ENCODE assay signal across 11 mouse cellular contexts in the genomic region with DNA sequence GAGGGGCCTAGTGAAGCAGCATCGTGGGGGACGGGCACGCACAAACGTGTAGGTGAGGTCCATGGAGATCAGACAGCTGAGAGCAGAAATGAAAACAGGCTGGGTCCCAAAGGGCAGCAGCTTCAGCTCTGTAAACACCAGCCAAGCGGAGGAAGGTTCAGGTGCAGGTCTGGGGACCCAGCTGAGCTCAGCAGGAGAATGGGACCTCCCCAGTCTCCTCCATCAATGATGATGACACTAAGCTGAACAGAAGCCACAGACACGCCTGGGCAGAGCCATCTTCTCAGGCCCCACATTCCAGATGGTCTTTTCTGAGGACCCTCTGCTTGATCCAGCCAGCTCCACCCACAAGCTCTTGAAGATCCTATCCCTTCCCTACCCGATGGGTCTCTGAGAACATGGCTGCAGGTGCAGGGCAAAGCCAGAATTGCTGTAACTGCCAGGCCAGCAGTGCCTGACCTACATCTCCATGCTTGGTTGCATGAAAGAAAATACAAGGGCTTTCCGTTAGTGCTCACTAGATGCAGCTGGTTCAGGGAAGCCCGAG. TPM values are rescaled to one million over a fixed set of nuclear protein-coding genes. Genes with fewer than 3 reads are reported as not detected.
DNase-seq lines count a peak whose midpoint lies in the region; ATAC-seq lines count a peak whose summit lies in the region.
"Had no signal": no experiment of that assay in that cellular context is flagged by ENCODE, and none has a peak within 500 bp of the region (broad histone marks: within the 10 kb centered on the region; RNA-seq: fewer than 3 reads in every experiment).

No protein-coding gene starts in this region.

- H3K4me1 ChIP-seq in liver, embryonic 12.5 days, result peaks cover 82% of the 10 kb centered on the region

- peaks cover 30% of the 10 kb centered on the region for H3K36me3 ChIP-seq in liver, embryonic 12.5 days

- DNase-seq in cerebellum, postnatal 25 days, result peak; percentile 38 to 49
- no peak for DNase-seq in cerebellum, adult 9-11 months
- DNase-seq in liver, result no peak
- peak; percentile 39 for DNase-seq in induced T-regulatory cell, adult 2 months (ENCODE audit: low read depth)
- DNase-seq in thymus, postnatal 10 days (ENCODE audit: low spot score in 2 of 2), result peak; percentile 69 to 82
- no peak for DNase-seq in urinary bladder, postnatal 10 days (ENCODE audit: low spot score)
- no peak for DNase-seq in urinary bladder, postnatal 25 days (ENCODE audit: low spot score)
- DNase-seq: adrenal gland, adult 8-10 months had no signal

- WGBS in liver, embryonic 12.5 days (ENCODE audit: insufficient replicate concordance), result 68% methylated on average over 9 of the region's 9 CpGs

- H3K9me3 ChIP-seq in liver, embryonic 12.5 days (replicated peaks), result no peaks in the 10 kb centered on the region

- ATAC-seq in liver, embryonic 12.5 days, result no peak
- ATAC-seq: intestine, embryonic 16.5 days had no signal

- no peaks in the 10 kb centered on the region for H3K27me3 ChIP-seq in liver, embryonic 12.5 days (replicated peaks)

- H3K4me2 ChIP-seq in liver, embryonic 12.5 days, result peak overlapping the region; percentile 5; the same call in 1 of the 2 replicates

- H3K9ac ChIP-seq in liver, embryonic 12.5 days, result 0 out of 2 replicates have a peak overlapping the region, but pooled peaks have one; percentile 13
- H3K9ac ChIP-seq: liver, embryonic 14.5 days had no signal

- peak overlapping the region; percentile 99 for H3K27ac ChIP-seq in liver, embryonic 12.5 days

- no peak overlapping the region for H3K4me3 ChIP-seq in liver, embryonic 12.5 days

RNA-seq across cellular contexts. Expression of a gene that starts 37.2 kb away (rescaled TPM):
- polyA plus RNA-seq in liver, embryonic 12.5 days (2016; fragmentation: Nextera tagmentation; extraction: Ambion mirVana), result 127 and 137 TPM in 2 replicates

RNA-seq across cellular contexts. Expression of a gene that starts 40.4 kb away (rescaled TPM):
- 2.5 and 3.4 TPM in 2 replicates for polyA plus RNA-seq in liver, embryonic 12.5 days (2016; fragmentation: Nextera tagmentation; extraction: Ambion mirVana)

RNA-seq across cellular contexts. Expression of a gene that starts 53.4 kb away (rescaled TPM):
- 88.0 and 89.9 TPM in 2 replicates for polyA plus RNA-seq in liver, embryonic 12.5 days (2016; fragmentation: Nextera tagmentation; extraction: Ambion mirVana)

RNA-seq across cellular contexts. Expression of a gene that starts 58.3 kb away (rescaled TPM):
- polyA plus RNA-seq in liver, embryonic 12.5 days (2016; fragmentation: Nextera tagmentation; extraction: Ambion mirVana), result 28.1 and 30.6 TPM in 2 replicates

Comparison
In these comparisons a context has a peak if more than half of its experiments do, and no peak if none do; other contexts are left out.
1. DNase-seq: peak in cerebellum, postnatal 25 days (2 of 2), induced T-regulatory cell, adult 2 months (single experiment) and thymus, postnatal 10 days (2 of 2); none in cerebellum, adult 9-11 months (single experiment), liver (single experiment), urinary bladder, postnatal 10 days (single experiment) and urinary bladder, postnatal 25 days (single experiment).